Mouse (Mus musculus): Measurements from ENCODE around the gene Ldb3.

Gene Ldb3

GRCm38 (mm10) chr14:34553470-34553869 lies 35.0 kb downstream of the Ldb3 start:
- DNase-seq: no peak

- no peak for DNase-seq
Measured at GRCm38 (mm10) chr14:34552226-34552625, 36.3 kb downstream of the Ldb3 start.

- peak; percentile 87 for DNase-seq
Measured at GRCm38 (mm10) chr14:34549004-34549671, 39.3 kb downstream of the Ldb3 start.

DNA sequence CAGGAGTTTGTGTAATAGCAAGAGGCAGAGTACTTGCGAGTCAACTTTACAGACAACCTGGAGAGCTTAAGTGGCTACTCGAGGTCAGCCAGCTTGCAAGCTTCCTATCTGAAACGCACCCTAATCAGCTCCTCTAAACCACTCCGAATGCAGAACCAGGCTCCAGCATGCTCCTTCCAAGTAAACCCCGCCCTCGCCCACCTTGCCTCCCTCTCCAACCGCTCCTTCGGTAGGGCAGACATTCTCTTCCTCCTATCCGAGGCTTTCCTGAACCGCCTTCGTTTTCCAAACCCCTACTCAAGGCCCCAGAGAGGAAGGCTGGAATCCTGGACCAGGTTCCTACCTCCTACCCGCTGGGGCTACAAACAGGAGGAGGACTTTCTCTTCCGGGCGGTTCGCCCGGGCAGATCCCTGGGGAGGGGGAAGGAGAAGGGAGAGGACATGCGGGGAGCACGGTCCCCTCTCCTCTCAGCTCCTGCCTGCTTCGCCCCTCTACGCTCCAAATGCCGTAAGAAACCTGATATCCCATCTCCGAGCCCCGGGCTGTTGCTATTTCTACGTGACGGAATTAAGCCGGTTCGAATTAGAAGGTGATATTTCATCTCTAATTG lies 40.0 kb downstream of the Ldb3 start:
- peak; percentile 70 for DNase-seq

DNA sequence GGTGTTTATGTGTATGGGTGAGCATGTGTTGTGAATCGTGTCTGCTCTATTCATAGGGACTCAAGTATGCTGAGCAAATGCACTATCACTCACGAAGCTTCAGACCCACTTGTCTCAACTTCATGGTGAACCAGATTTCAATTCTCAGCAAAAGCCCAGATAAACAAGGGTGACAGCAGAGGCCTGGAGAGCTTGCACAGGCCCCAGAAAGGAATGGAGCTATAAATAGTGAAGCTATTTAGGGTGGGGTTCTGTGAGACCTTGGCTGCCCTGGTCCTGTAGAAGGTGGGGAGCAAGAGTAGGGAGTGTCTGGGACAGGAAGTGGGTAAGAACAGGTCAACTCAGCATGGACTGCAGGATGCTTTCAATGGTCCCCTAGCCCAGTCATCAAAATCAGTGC lies 43.9 kb downstream of the Ldb3 start:
- DNase-seq: no peak

DNA sequence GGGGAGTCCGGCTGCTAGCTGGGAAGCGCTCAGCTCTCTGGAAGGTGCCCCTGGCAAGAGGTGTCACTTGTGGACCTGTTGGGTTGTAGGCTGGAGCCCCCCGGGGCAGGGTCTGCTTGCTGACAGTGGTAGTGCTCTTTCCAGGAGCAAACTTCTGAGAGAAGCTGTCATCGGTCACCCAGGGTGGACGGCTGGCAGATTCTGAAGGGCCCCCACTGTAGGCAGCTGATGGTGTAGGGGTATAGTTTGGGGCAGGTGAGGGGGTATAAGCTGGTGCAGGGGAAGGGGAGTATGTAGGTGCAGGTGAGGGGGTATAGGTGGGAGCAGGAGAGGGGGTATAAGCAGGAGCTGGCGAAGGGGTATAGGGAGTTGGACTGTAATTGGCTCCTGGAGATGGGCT lies 44.5 kb downstream of the Ldb3 start:
- DNase-seq: no peak

DNA sequence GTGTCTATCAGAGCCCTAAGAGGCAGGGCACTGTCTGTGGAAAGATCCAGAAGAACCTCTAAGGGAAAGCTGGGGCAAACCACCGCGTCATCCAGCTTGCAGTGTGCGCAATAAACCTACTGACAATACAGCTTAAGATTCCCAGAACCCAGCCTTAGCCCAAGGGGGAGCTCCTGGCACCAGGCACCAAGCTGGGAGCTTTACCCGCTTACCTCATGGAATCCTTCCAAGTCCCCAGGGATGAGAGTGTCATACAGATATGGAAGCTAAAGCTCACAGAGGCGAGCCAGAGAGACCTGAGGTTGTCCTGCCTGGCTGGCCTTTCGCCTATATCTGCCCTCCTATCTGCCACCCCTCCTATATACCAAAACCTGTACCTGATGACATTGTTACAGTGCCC lies 44.9 kb downstream of the Ldb3 start:
- no peak for DNase-seq

DNA sequence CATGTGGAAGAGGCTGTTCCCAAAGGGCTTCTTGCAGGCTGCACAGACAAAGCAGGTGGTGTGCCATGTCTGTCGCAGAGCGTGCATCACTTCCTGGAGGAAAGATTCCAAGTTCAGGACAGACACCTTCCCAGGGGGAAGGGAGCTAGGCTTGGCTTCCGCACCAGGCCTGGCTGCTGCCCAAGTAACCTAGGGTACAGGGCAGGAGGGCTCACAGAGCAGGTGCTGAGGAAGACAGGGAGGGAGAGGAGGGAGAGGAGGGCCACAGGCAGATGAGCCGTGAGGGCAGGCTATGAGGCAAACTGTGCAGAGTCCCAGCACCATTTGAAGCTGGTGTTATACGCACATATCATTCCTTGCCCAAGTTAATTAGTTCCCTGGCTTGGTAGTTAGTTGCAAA lies 46.6 kb downstream of the Ldb3 start:
- no peak for DNase-seq

- no peak for DNase-seq
Measured at GRCm38 (mm10) chr14:34540685-34541162, 47.8 kb downstream of the Ldb3 start.

GRCm38 (mm10) chr14:34535883-34536282 lies 52.6 kb downstream of the Ldb3 start:
- DNase-seq: no peak

DNA sequence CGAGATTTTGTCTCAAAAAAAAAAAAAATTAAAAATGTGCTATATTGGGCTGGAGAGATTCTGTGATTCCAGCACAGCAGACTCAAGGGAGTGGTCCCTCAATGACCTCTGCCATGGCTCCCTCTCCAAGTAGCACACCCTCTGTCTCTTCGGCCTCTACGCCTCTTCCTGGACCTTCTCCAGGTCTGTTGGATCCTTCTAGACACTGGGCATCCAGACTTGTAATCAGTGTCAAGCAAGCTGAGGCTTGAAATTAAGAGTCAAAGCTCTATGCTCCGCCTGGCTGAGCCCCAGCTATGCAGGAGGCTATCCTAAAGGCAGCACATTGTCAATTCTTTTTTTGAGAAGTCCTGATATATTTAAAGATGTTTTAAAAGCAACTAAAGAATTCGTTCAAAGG lies 54.9 kb downstream of the Ldb3 start:
- no peak for DNase-seq

- DNase-seq: no peak
Measured at GRCm38 (mm10) chr14:34532536-34532935, 55.9 kb downstream of the Ldb3 start.

DNA sequence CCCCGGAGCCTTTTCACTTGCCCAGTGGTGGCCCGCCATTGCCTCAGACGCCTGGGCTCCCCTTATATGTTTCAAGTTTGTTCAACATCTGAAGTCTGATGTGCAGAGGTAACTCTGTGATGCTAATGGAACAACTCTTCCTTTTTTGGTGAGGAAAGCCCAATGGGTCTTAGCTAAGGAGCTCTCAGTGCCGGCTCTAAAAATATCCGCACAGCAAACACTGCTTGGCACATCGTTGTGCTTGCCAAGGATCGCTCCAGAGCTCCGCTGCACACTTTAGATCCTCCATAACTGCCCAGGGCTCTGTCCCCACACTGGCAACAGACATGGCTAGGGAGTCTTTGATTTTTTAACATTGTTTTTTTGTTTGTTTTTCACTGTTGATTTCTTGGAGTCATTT lies 59.7 kb downstream of the Ldb3 start:
- DNase-seq: peak; percentile 12

GRCm38 (mm10) chr14:34522701-34523100 lies 65.8 kb downstream of the Ldb3 start, which contains the start of gene 9230112D13Rik:
Gene 9230112D13Rik (minus strand): TSS chr14:34522801.
- DNase-seq: no peak

DNA sequence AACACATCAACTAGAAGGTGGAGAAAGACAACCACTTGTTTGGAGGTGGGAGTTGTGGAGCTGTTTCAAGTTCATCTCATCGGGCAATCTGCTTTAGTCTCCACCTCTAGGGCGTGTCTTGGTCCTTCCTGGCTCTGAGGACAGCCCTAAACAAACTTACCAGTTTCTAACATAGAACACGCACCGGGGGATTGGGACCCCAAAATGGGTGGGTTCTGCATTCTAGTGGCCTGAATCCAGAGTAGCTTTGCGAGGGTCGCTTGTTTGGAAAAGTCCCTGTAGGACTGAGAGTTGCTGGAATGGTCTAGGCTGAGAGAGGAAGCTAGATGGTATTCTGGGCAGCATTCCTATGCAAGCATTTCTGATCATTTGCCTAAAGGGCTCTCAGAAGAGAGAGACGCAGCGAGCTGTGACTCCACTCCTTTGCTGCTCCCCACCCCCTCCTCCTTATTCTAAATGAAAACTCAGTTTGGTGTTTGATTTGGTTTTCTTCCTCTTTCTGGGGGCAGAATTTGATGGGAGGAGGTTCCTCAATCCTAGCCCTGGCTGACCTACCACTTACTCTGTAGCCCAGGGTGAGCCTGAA lies 70.4 kb downstream of the Ldb3 start:
- DNase-seq: no peak

DNA sequence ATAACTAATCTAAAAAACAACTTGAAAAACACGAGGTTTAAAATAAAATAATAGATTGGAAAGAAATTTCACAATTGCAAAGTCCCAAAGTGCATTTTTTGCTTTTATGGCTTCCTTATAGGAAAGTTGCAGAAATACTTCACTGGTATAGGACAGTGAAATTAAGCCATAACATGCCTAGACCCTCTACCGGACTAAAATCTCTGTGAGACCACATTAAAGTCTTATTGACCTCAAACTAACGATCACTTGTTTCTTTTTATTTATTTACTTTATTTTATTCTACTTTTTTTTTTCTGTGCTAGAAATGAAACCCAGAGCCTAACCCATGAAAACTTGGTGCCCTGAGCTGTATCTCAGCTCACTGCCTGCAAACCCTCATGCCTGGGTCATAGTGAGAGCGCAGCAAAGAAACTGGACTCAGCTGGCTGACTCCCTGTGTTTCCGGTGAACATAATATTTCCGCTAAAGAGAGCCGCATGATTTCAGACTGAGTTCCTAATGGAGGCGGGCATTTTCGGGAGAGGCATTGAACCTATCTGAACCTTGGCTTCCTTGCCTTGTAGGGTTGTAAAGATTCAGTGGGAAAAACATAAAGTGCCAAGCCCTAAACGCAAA lies 71.4 kb downstream of the Ldb3 start:
- DNase-seq: no peak

- DNase-seq: no peak
Measured at GRCm38 (mm10) chr14:34515860-34516259, 72.6 kb downstream of the Ldb3 start.

GRCm38 (mm10) chr14:34514120-34514519 lies 74.4 kb downstream of the Ldb3 start:
- DNase-seq: no peak

DNA sequence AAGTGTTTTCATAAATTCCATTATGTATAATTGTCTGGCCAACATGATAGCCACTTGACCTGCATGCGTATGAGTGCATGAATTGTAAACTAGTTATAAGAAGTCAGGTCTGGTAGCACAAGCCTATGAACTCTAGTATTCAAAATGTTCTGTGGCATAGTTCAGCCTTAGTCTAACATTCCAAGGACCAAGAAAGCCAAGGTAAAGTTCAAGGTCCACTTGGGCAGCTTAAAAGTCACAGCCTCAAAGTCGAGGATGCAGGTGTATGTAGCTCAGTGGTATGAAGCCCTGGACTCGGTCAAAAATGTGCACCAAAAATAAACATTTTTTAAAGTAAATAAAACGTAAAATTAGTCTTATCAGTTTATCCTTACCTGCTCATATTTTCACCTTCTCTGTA lies 75.9 kb downstream of the Ldb3 start:
- DNase-seq: no peak

- no peak for DNase-seq
Measured at GRCm38 (mm10) chr14:34511901-34512300, 76.6 kb downstream of the Ldb3 start.

DNA sequence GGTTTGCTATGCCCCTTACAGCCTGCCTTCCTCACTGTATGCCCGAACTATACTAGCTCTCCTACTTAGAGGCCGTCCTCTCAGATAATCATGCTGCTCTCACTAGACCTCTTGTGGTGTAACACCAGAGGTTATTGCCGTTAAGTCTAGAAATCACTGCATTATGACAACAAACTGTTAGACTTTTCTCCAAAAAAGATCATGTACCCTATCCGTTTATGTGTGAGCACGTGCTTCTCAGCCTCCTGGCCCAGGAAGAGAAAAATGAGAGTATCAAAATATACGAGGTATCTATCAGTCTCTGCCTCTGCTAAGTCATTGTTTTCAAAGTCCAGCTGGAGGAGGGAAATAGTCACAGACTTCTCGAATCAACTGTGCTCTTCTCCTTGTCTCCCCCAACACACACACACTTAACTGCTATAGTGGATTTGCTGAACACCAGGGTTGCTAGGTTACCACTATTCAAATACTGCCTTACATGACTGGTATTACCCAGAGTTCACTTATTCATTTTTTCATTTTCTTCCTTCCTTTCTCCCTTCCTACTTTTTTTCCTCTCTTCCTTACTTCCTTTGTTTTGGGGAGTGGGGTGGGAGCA lies 79.5 kb downstream of the Ldb3 start:
- DNase-seq: no peak

GRCm38 (mm10) chr14:34508187-34508840 lies 80.2 kb downstream of the Ldb3 start:
- DNase-seq: no peak

- DNase-seq: no peak
Measured at GRCm38 (mm10) chr14:34505309-34505708, 83.2 kb downstream of the Ldb3 start.

All from right cerebral cortex, adult 18-20 months (tissue).